Mouse (Mus musculus): Measurements from ENCODE around the gene 2010111I01Rik.

DNA sequence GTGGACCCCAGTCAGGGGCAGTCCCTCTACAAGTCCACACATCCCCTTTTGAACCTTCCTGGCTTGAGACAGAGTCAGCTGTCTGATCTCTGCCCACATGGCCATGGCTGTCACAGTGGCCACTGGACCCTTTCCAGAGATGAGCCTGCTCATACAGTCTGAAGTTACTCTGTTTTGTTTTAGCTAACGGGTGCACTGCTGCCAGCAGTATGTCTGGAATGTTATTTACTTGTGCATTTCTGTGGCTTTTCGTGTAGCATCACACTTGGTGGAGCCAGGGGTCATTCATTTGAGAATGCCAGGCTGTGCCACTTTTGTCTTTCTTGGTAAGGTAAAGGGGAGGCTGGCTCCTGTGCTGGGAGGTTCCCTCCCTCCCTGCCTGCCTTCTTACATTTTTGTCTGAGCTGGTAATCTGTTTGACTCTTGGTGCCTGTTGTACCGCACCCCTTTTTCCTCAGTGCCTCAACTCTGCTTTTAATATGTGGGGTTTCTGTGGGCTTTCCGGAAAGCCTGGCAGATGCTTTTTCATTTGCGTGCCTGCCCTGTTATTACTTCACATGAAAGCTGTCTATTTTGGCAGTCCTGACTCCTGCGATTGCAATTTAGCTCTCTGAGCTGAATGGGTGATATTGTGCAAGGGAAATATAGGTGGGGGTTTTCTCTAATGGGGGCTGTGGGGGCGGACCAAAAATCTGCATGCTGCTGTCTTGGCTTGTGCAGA, 190.3 kb downstream of the 2010111I01Rik start:
- TF ChIP-seq CTCF (IDR thresholded peaks at IDR 0.05; ENCODE audit: insufficient read depth, low read depth, low read length), result no peak
- no peak for TF ChIP-seq POLR2A (IDR thresholded peaks at IDR 0.05; ENCODE audit: insufficient read depth, low read depth, low read length)
